Mouse (Mus musculus) neutrophil, adult 5-6 weeks (primary cell): Measurements from ENCODE around the gene Enox1. TPM values are rescaled to one million over a fixed set of nuclear protein-coding genes. Genes with fewer than 3 reads are reported as not detected.

ENCODE experiments used
- ATAC-seq: fragments of 151-379, 151-347 bp; 2 replicates; pipeline ENCODE4 v1.8.0; 2017; ENCODE audit warnings: mild to moderate bottlenecking, moderate TSS enrichment; ENCODE audit not compliant: insufficient number of reproducible peaks, poor library complexity, low FRiP score, severe bottlenecking; ENCODE audit errors: extremely low read depth
- total RNA-seq: library from RNA; stranded (forward); fragments of 200-1000 nt; gene quantifications from 2 replicates; pipeline ENCODE4 v1.2.3, GENCODE M21; 2017

Enox1 gene
- total RNA-seq, 1 experiment from 2014 or later: not detected

DNA sequence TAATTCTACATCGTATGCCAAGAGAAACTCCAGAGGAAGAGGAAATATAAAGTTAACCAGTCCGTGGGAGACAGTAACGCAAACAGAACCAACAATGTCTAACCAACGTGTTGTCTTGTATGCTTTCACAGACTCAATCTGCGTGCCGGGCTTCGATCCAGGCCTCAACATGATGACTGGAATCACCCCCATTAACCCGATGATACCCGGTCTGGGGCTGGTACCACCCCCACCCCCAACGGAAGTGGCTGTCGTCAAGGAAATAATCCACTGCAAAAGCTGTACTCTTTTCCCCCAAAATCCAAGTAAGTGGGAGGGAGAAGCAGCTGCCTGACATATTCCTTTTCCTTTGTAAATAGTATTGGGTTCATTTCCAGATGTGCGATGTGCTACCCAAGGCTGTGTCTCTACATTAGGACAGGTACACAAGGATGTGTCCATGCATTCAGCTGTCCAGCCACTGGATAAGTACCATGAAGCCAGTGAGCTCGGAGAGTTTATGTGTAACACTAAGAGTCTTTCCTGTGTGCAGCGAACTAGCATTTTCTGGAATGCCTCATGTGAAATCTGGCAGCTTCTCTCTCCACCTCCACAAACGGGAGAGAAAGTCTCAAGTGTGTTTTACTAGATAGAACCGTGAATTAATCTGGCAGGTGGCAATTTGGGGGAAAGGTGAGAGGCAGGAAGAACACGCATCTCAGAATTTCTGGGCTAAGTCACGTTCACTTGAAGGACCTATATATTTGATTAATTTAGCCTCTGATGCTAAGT is 421.1 kb downstream of the Enox1 start:
- ATAC-seq: no peak

DNA sequence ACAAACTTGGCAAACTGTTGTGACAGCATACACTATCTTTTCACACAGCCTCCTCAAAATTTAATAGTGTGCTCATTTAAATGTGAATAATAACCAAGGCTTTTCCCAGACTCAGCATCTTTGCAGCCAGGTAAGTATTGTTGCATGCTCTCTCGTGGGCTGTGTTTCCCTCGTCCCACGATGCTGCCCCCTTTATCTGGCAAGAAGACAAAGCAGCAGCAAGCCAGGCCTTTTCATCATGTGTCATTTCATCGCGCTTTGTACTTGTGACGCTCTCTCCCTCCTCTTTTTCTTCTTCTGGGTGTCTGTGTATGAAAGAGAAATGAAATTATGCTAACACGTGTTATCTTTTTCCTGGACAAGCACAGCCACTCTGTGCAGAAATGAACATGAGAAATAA is 421.8 kb downstream of the Enox1 start:
- ATAC-seq: no peak

DNA sequence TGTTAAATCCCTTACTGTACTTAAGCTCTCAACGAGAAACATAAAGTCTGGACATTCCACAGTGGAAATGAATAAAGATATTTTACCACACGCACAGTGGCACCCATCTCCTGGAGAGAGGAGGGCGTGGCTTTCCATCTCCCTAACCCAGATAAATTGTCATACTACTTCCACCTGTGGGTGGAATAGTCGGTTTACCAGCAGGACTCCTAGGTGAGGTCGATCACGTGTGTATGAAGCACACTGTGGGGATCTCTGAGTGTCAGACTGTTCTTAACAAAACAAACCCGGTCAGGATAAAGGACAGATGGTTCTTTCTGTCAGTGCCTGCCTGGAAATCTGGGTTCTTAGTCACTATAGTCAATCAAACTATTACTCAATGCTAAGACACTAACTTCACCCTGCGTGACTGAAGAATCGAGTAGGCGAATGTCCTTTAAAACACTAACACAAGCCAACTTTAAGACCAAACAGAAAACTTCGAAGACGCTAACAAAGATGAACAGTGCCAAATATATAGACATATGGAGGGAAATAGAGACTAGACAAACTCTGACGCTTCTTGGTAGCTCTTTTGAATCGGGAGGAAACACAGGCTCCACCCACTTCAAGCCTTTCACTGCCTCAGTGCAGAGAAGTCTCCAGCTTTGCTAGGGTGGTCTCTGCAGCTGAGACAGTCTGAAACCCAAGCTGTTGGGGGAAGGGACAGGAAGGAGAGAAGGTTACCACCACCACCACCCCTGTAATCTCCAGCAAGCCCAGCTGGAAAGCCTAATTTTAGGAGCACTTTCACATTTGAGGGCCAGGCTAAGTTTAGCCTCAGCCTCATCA is 423.8 kb downstream of the Enox1 start:
- no peak for ATAC-seq

DNA sequence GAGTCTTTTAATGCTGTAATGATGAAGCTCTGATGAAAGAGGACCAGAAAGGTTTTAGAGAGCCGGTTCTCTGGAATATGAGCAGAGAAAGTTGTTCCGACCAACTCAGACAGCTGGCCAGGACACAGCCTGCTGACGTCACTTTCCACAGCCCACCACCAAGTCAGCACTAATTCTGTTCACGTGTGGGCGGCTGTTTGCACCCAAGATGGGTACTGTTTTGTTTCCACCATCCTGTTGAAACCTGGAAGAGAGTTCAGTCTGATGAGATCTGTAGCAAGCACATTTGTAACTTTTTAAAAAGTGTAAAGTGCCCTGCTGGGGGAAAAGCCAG is 424.3 kb downstream of the Enox1 start:
- no peak for ATAC-seq

DNA sequence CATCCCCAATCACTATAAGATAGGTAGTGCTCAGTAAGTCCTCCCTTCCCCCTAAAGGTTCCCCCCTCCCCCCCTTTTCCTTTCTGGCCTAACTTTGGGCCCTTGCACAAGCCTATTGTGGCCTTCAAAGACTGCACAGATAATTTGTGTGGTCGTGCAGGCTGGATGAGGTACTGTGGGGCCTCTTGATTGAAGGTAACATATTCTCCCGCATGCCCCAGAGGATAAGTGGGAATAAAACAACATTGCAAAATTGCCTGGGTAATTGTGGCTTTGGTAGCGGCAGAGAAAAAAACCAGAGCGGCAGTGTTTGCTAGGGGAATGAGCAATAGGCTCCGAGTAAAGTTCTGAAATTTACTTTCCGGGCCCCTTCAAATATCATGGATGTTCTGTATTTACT is 425.1 kb downstream of the Enox1 start:
- ATAC-seq: no peak

DNA sequence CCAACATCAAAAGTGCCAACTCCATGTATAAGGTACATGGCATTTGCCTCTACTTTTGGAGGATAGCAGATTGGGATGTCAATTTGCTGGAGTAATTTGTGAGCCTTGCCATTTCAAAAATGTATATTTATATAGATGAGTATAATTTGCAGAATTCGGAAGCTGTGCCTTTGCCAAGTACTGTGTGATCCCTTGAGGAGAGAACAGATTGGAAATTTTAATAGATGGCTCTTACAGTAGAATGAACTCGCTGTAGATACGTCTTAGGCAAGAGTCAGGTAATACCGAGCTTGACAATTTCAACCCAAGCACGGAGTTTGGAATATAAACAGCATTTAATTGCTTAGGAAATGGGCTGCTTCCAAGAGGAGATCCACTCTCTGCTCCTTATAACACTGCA is 427.9 kb downstream of the Enox1 start:
- ATAC-seq: no peak

DNA sequence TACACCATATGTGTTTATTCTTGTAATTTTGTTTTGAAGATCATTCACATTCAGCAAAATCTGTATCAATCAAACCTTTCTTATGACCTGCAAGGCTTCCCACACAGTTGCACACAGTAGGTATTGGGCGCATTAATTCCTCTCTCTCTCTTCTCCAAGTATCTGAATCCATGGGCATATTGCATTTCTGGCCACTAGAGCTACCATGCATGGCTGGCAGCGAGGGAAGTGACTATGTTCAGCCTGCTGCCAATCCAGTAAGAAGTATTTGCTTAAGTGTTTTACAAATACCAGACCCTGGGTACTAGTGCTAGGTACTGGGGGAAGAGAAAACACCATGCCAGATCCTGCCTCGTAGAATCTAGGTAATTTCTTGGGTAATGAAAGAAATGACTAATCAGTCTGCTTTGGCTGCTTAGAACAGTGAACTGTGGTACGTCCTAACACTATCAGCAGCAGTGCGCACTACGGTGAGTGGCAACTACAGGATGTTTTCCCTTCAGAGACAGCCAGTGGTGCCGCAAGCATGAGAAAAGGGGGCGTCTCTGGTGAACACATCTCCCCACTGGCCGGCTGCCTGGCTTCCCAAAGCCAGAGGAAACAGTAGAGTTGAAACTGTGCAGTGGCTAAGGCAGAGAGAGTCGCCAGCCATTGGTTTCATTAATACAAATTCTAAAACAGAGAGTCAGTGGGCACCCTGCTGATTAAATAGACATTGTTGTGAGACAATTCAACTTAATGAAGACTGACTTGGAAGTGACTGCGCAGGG is 428.7 kb downstream of the Enox1 start:
- no peak for ATAC-seq

DNA sequence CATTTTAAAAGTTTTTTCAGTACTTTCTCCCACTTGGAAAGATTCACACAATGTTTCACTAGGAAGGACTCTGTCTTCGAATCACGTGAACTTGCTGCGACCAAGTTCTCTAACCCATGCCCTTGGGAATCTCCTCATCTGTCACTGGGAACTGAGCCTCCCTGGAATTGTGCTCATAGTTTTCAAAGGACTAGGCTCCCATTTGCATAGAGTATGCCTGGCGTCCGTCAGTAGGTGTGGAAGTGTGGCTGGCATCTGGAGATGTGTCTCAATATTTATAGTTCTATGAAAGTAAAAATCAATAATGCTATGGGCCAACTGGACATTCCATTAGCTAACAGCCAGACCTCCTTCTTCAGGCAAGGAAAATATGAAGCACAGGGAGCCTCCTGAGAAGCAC is 429.5 kb downstream of the Enox1 start:
- no peak for ATAC-seq

DNA sequence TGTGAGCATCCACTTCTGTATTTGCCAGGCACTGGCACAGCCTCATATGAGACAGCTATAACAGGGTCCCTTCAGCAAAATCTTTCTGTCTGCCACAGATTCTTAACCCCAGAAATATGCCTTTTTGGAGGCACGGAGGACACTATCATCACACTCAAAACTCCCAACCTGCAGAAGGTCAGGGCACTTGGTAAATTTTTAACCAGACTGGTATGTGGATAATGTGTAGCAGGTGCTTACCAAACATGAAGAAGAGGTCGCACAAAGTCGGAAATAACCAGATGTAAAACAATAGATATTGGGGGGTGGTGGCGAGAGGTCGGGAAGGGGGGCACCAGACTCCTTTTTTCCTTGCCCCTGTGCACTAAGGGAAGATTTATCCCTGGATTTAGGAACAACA is 430.6 kb downstream of the Enox1 start:
- ATAC-seq: no peak

DNA sequence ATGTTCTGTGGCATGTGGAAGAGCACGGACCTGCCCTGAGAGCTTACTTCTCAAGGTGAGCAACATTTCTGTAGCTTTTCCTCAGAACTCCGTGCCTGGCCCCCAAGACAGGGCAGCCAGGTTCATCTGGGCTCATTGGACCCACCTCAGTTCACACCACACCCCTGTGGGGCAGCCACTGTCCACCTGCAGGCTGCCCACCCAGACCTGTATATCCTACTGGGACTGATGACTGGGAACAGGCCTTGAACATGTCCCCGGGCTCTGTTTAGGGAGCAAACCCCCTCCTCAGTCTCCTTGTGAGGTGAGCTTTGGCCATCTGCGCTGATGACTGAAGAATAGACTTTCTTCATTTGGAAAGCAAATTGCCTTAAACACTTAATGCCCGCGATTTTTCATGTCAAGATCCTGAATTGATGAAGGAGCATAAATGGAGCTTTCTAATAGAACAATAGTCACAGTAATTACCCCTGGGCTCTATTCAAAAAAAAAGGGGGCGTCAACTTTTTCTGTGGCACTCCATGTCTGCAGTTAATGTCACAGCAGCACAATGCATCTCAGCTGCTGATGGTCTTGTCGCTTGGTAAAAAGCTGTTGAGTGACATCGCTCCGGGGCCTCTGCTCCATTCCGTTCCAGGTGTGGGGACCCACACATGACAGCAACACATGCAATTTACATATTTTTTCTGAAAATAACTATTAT is 436.7 kb downstream of the Enox1 start:
- ATAC-seq: no peak

DNA sequence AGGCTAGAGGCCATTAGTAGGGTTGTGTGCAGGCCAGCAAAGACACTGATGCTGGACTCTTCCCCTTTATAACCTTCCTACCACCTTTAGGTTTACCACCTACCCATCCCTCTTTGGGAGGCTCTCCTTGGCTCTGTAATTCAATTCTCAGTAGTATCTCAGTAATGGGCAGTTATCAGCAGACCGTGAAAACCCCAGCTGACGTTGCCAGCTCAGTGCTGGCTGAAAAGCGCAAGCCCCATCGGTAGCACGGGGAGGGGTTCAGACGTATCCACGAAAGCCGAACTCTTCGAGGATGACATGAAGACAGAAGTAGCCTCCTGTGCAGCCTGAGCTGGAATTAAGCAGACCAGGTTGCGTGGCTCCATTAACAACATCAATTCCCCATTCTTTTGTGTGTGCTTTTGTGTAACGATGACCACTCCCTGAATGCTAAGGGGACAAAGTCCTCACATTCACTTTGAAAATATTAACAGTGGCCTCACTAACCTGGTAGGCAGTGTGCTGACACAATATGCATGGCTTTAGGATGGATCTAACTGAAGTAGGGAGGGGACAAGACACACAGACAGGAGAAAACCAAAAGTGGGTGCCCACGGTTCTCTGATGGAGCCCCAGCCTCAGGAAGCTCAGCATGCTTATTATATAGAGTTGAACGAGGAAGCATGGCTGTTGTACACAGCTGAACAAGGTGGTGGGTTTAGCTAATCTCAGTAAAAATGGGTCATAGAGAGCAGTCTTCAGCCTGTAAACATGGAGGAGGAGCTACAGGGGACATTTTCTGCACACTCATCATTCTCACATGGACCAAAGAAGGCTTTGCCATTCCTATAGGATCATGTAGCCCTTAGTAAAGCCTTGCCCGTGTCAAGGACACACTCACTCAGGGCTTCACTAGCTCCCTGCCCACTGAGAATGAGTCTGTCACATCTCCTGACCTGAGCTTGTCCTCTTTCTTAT is 439.9 kb downstream of the Enox1 start:
- no peak for ATAC-seq

DNA sequence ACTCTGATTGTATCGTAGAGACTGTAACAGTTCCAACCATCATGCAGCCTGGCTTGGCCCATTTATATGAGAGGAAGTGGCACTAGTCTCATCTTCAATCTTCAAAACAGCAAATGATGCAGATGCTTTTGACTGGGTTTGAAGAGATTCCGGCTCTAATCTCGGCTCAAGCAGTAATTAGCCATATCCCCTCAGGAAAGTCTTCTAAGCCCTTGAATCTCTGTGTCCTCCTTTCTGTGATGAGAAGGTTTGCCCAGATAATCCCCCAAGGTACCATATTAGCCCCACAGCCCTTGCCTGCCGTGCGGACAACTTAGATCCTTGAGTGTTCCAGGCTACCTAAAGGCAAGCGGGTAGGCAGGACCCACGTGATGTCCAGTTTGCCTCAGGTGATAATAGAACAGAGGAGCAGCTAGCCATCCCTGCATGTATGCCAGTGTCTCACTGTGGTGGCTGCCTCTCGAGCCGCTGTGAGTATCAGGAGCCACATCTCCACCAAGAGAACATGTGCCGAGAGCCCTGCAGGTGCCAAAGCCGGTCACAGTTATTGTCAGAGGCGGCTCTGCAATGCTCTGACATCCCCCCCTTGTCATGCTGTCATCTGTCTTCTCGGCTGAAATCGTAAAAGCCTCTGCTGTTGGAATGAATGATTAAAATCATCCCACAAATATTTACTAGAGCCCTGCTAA is 442.6 kb downstream of the Enox1 start:
- no peak for ATAC-seq

DNA sequence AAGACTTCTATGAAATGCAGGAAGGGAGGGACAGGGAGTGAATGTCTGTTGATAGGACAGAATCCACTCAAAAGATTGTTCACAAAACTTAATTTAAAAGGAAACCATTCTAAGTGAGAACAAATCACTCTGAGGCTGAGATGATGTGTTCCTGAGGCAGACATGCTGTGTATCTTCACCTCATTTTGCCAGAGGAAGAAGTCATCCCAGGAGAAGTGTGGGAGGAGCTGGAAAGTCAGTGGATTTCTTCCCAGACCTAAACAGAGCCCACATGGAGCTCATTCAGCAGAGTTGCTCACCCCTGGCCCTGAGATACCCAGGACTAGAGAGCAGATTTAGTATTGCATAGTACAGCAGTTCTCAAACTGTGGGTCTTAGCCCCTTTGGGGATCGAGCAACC is 444.2 kb downstream of the Enox1 start:
- ATAC-seq: no peak

DNA sequence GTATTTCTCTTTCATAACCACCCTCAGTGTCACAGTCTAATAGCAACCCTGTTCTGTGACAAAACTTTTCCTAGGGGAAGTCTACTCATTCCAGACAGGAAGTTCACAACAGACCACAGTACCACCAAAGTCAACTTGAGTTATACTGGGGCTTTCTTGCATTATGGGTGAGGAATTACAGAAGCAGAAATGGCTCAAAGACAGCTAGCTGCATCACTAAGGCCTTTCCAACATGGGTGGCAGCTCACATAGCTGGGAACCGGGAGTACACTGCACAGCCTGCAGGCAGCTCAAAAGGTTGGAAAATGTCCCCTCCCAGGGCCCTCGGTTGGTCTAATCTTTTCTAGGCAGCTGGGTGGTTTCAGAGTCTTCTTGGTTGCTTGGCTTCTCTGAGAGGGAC is 444.9 kb downstream of the Enox1 start:
- no peak for ATAC-seq

DNA sequence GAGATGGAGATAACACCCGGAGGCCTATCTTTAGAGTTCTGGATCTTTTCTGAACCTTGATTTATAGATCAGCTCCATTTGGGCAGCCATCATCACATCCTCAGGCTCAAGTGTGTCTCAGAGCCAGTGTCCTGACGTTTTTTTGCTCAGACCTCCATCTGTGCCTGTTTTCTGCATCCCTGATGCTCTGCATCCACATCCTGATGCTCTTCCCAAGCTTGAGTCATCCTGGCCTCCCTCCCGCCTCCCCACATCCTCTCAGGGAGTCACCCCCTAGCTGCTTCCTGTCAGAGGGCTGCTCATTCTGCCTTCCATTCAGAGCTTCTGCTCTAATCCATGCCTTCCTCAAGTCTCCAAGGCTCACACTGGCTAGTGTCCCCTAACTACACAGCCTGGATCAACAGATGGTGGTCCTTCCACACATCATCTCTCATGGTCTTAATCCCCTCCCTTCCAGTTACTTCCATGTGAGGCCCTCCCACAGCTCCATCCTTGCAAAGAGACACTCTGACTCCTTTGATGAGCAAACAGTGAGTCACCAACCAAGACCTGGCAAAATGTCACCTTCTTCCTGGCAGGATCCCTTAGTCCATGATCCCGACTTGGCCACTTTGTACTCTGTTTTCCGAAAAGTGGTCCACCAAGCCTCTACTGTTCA is 451.7 kb downstream of the Enox1 start:
- no peak for ATAC-seq

DNA sequence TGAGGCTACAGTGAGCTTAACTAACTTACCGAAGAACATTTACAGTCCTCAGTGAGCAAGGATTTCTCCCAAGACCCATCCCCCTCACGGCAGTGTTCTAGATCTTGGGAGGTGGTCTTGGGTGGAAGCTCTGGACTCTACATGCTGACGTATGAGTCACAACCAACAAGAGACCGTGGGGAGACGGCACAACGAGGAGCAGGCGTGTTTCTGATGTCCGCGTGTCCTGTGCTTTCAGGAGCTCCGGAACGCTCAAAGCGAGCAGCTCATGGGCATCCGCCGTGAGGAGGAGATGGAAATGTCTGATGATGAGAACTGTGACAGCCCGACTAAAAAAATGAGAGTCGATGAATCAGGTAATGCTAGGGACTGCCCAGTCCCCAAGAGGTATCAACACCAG is 458.6 kb downstream of the Enox1 start:
- ATAC-seq: no peak

DNA sequence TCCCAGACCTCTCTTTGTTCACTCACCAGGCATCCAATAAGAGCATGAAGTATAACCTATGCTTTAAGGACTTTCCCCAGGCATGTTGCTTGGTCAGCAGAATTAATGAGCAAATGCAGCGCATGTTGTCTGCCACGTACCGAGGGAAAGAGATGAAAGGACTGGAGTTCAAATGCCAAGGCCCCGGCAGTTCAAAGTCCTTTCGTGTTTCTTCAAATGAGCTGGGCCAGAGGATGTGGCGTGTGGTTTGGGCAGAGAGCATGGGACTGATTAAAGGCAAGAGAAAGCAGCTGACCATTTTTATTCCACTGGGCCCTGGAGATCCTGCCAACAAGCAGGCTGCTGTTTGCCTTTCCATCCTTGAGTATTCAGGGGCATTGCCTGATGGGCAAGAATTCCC is 460.7 kb downstream of the Enox1 start:
- ATAC-seq: no peak
